Mouse (Mus musculus) bone marrow macrophage, adult 2 months (primary cell): ENCODE measurements at regions not wholly inside any gene's neighbourhood (a gene's known extent, or its start where the extent isn't known, plus 50 kb on each side); places are given as distances from the start of the nearest gene placed in this dataset.

Source experiments
- CTCF ChIP-seq: IDR thresholded peaks from 2 replicates; pipeline ENCODE4 v1.5.1; 2012; ENCODE audit warnings: low read depth, mild to moderate bottlenecking, low read length, moderate library complexity
- POLR2A ChIP-seq: IDR thresholded peaks from 2 replicates; pipeline ENCODE4 v1.6.1; 2012; ENCODE audit warnings: mild to moderate bottlenecking, low read depth, low read length, borderline replicate concordance

DNA sequence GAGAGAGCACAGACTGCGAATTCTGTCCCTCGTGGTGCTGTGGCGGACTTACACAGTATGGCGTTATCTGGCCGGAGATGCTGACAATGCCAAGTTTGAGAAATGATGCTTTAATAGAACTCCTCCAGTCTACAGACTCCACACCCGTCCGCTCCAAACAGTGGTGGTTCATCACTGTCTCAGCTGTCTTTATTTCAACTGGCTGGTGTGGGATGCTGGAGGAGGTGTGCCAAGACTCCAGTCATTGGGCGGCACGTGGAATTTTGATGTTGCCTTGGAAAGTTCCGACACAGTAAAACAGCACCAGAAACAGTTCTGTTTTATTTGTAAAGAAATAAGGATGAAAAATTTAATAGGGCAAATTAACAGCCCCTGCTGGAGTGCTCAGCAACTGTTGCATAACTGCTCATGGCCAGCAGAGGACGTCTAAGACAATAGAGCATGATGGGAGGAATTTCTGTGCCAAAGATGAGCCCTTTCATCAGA is 141.8 kb upstream of the 1700025G04Rik start:
- TF ChIP-seq CTCF (no peak), POLR2A (no peak)
